Mouse (Mus musculus): ENCODE measurements around the gene Naaladl2. TPM values are rescaled to one million over a fixed set of nuclear protein-coding genes. Genes with fewer than 3 reads are reported as not detected.
"Not testable (repeated sequence)": the region's sequence is repeated elsewhere in the genome, so short reads cannot be mapped to it uniquely, and the experiment has no call there.

The Naaladl2 gene
- total and polyA plus RNA-seq, 3 experiments = 0.05 TPM; not detected in 2

DNA sequence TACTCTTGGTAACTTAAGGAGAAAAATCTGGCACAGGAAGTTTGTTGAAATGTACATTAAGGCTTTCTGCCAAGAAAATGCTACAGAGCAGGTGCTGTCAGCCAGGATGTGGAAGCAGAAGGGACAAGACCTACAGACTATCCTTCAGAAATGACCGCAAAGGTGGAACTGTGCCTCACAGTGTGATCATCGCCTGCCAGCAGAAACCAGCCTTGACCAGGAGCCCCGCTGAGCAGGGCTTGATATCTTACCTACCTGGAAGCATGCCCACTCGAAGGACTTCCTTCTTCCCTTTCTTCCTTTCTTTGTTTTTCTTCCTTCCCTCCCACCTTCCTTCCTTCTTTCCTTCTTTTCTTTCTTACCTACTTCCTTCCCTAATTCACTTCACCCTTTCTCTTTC lies 69.8 kb downstream of the Naaladl2 start:
- no peak for DNase-seq (ENCODE audit: low spot score)
- no peak overlapping the region for H3K4me3 ChIP-seq (ENCODE audit: low read depth, low read length)
- no peak for TF ChIP-seq CTCF (IDR thresholded peaks at IDR 0.05; ENCODE audit: low read depth, low read length)
- no peak for TF ChIP-seq GATA2 (IDR thresholded peaks at IDR 0.05; ENCODE audit: borderline replicate concordance, low read depth, low read length)
- TF ChIP-seq GATA1 (IDR thresholded peaks at IDR 0.05; ENCODE audit: borderline replicate concordance, low read length) = no peak
- TF ChIP-seq TAL1 (conservative IDR thresholded peaks at IDR 0.05; ENCODE audit: low read depth, low read length) = no peak
- no peak for TF ChIP-seq POLR2AphosphoS5 (IDR thresholded peaks at IDR 0.05; ENCODE audit: insufficient replicate concordance, low read depth, low read length)
- no peak for ATAC-seq (ENCODE audit: extremely low read depth, insufficient number of reproducible peaks, low FRiP score, poor library complexity, severe bottlenecking)
- no peaks in the 10 kb centered on the region for H3K27me3 ChIP-seq (ENCODE audit: insufficient read depth, low read length)
- H3K36me3 ChIP-seq (replicated peaks) = no peaks in the 10 kb centered on the region
- no peaks in the 10 kb centered on the region for H3K9me3 ChIP-seq (replicated peaks)
- H3K4me1 ChIP-seq (ENCODE audit: insufficient read depth, low read depth, low read length) = no peaks in the 10 kb centered on the region

DNA sequence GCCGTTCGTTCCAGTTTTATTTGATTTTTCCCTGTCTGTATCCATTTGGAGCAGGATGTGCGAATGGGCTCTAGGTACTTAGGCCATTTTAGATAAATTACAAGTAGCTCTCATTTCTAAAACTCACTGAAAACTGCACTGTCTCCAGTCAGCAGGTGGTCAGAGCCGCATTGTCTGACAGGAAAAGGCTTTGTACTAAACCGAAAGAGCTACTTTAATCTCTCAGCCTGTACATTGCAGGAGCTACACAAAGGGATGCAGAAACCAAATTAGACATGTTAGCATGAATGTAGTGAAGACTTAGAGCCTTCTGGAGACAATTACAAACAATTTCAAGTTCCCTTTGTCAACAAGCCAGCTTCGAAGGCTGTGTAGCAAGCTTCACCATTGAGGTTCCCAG lies 70.2 kb downstream of the Naaladl2 start:
- no peaks in the 10 kb centered on the region for H3K36me3 ChIP-seq (replicated peaks)
- TF ChIP-seq GATA2 (IDR thresholded peaks at IDR 0.05; ENCODE audit: borderline replicate concordance, low read depth, low read length) (no peak), CTCF (IDR thresholded peaks at IDR 0.05; ENCODE audit: low read depth, low read length) (no peak), TAL1 (conservative IDR thresholded peaks at IDR 0.05; ENCODE audit: low read depth, low read length) (no peak), POLR2AphosphoS5 (IDR thresholded peaks at IDR 0.05; ENCODE audit: insufficient replicate concordance, low read depth, low read length) (no peak), GATA1 (IDR thresholded peaks at IDR 0.05; ENCODE audit: borderline replicate concordance, low read length) (no peak)
- no peaks in the 10 kb centered on the region for H3K4me1 ChIP-seq (ENCODE audit: insufficient read depth, low read depth, low read length)
- H3K4me3 ChIP-seq (ENCODE audit: low read depth, low read length) = no peak overlapping the region
- ATAC-seq (ENCODE audit: extremely low read depth, insufficient number of reproducible peaks, low FRiP score, poor library complexity, severe bottlenecking) = no peak
- no peaks in the 10 kb centered on the region for H3K9me3 ChIP-seq (replicated peaks)
- H3K27me3 ChIP-seq (ENCODE audit: insufficient read depth, low read length) = no peaks in the 10 kb centered on the region
- DNase-seq (ENCODE audit: low spot score) = no peak

DNA sequence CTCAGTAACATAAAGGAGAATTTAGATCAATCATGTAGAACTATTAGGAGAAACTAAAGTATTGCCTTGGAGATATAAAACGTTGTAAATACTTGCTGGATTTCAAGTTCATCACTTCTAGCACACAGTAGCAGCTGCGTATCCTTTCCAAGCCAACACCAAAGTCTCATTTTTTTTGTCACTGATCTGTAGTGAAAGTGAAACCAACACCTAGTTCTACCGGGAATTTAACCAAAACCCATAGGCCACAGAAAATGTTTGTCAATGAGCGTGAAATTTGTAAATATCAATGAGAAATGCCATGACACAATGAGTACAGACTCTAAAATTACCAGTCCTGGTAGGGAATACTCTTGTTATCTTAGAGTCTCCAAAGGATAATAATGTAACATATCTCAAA lies 80.8 kb downstream of the Naaladl2 start:
- no peaks in the 10 kb centered on the region for H3K9me3 ChIP-seq (replicated peaks)
- no peak overlapping the region for H3K4me3 ChIP-seq (ENCODE audit: low read depth, low read length)
- no peaks in the 10 kb centered on the region for H3K4me1 ChIP-seq (ENCODE audit: insufficient read depth, low read depth, low read length)
- H3K27me3 ChIP-seq (ENCODE audit: insufficient read depth, low read length) = no peaks in the 10 kb centered on the region
- DNase-seq (ENCODE audit: low spot score) = no peak
- no peak for ATAC-seq (ENCODE audit: extremely low read depth, insufficient number of reproducible peaks, low FRiP score, poor library complexity, severe bottlenecking)
- no peak for TF ChIP-seq POLR2AphosphoS5 (IDR thresholded peaks at IDR 0.05; ENCODE audit: insufficient replicate concordance, low read depth, low read length)
- no peak for TF ChIP-seq GATA1 (IDR thresholded peaks at IDR 0.05; ENCODE audit: borderline replicate concordance, low read length)
- no peak for TF ChIP-seq TAL1 (conservative IDR thresholded peaks at IDR 0.05; ENCODE audit: low read depth, low read length)
- no peak for TF ChIP-seq GATA2 (IDR thresholded peaks at IDR 0.05; ENCODE audit: borderline replicate concordance, low read depth, low read length)
- TF ChIP-seq CTCF (IDR thresholded peaks at IDR 0.05; ENCODE audit: low read depth, low read length) = no peak
- H3K36me3 ChIP-seq (replicated peaks) = no peaks in the 10 kb centered on the region

DNA sequence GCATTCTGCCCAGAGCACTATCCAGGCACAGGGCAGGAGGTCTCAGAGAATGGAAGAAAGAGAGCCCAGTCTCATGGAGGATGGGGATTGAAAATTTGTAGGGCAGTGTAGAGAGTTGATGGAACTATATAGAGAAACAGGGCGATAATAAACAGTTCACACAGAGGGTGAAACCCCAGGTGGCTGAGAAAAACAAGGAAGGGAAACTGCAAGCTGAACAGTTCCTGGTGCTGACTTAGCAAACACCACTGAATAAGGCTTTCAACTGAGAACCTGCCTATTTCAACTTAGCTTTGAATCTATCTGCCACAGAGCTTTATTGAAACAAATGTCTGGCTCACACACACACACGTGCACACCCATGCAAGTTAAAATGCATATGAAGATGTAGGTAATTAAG lies 91.1 kb downstream of the Naaladl2 start:
- DNase-seq (ENCODE audit: low spot score) = no peak
- no peaks in the 10 kb centered on the region for H3K9me3 ChIP-seq (replicated peaks)
- H3K27me3 ChIP-seq (ENCODE audit: insufficient read depth, low read length) = no peaks in the 10 kb centered on the region
- no peaks in the 10 kb centered on the region for H3K36me3 ChIP-seq (replicated peaks)
- no peak for ATAC-seq (ENCODE audit: extremely low read depth, insufficient number of reproducible peaks, low FRiP score, poor library complexity, severe bottlenecking)
- TF ChIP-seq POLR2AphosphoS5 (IDR thresholded peaks at IDR 0.05; ENCODE audit: insufficient replicate concordance, low read depth, low read length) = no peak
- no peak for TF ChIP-seq GATA1 (IDR thresholded peaks at IDR 0.05; ENCODE audit: borderline replicate concordance, low read length)
- TF ChIP-seq TAL1 (conservative IDR thresholded peaks at IDR 0.05; ENCODE audit: low read depth, low read length) = no peak
- TF ChIP-seq GATA2 (IDR thresholded peaks at IDR 0.05; ENCODE audit: borderline replicate concordance, low read depth, low read length) = no peak
- TF ChIP-seq CTCF (IDR thresholded peaks at IDR 0.05; ENCODE audit: low read depth, low read length) = no peak
- H3K4me1 ChIP-seq (ENCODE audit: insufficient read depth, low read depth, low read length) = no peaks in the 10 kb centered on the region
- H3K4me3 ChIP-seq (ENCODE audit: low read depth, low read length) = no peak overlapping the region

DNA sequence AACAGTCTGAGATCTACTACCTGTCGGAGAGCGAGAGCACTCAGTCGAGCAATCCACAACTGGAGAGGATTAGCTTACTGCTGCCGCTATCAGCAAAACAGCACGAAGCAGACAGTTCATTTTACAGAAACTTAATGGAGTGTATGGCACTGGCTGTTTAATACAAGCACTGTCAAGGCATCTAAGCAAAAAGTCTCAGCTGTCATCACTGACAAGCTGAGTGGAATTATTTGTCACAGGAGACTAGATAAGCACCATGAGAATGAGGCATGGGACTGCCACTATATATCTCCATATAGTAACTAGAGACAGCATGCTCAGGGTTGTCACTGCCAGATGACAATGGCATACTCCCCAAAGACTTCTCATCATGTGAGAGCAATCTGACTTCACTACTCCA lies 124.1 kb downstream of the Naaladl2 start:
- H3K27me3 ChIP-seq (ENCODE audit: insufficient read depth, low read length) = no peaks in the 10 kb centered on the region

DNA sequence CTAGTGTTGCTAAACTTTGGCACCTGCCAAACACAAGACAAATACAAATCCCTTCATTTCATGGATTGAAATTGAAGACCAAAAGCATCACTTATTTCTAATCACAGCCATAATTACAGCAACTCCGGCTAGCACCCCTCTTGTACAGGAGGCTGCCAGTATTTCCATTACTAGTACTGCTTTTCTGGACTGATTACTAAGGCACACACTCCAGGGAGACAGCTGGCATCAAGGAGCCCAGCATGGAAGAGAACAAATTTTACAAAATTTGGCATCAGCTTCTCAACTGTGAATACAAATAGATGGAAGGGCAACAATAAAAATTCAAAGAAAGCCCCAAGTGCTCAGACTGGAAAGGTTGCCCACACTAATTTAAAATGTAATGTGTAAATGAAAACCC lies 133.3 kb downstream of the Naaladl2 start:
- no peak overlapping the region for H3K4me3 ChIP-seq (ENCODE audit: low read depth, low read length)
- TF ChIP-seq GATA2 (IDR thresholded peaks at IDR 0.05; ENCODE audit: borderline replicate concordance, low read depth, low read length) (no peak), GATA1 (IDR thresholded peaks at IDR 0.05; ENCODE audit: borderline replicate concordance, low read length) (no peak), CTCF (IDR thresholded peaks at IDR 0.05; ENCODE audit: low read depth, low read length) (no peak), POLR2AphosphoS5 (IDR thresholded peaks at IDR 0.05; ENCODE audit: insufficient replicate concordance, low read depth, low read length) (no peak), TAL1 (conservative IDR thresholded peaks at IDR 0.05; ENCODE audit: low read depth, low read length) (no peak)
- H3K4me1 ChIP-seq (ENCODE audit: insufficient read depth, low read depth, low read length) = no peaks in the 10 kb centered on the region
- ATAC-seq (ENCODE audit: extremely low read depth, insufficient number of reproducible peaks, low FRiP score, poor library complexity, severe bottlenecking) (no peak), DNase-seq (ENCODE audit: low spot score) (no peak)
- H3K9me3 ChIP-seq (replicated peaks) = no peaks in the 10 kb centered on the region
- no peaks in the 10 kb centered on the region for H3K36me3 ChIP-seq (replicated peaks)
- H3K27me3 ChIP-seq (ENCODE audit: insufficient read depth, low read length) = no peaks in the 10 kb centered on the region

More for the DNA sequence above, 124.1 kb downstream of the Naaladl2 start:
- ATAC-seq (ENCODE audit: extremely low read depth, insufficient number of reproducible peaks, low FRiP score, poor library complexity, severe bottlenecking) (no peak), DNase-seq (ENCODE audit: low spot score) (no peak)
- TF ChIP-seq CTCF (IDR thresholded peaks at IDR 0.05; ENCODE audit: low read depth, low read length) (no peak), POLR2AphosphoS5 (IDR thresholded peaks at IDR 0.05; ENCODE audit: insufficient replicate concordance, low read depth, low read length) (no peak), TAL1 (conservative IDR thresholded peaks at IDR 0.05; ENCODE audit: low read depth, low read length) (no peak), GATA1 (IDR thresholded peaks at IDR 0.05; ENCODE audit: borderline replicate concordance, low read length) (no peak), GATA2 (IDR thresholded peaks at IDR 0.05; ENCODE audit: borderline replicate concordance, low read depth, low read length) (no peak)
- Histone ChIP-seq H3K4me1 (ENCODE audit: insufficient read depth, low read depth, low read length) (no peaks in the 10 kb centered on the region), H3K4me3 (ENCODE audit: low read depth, low read length) (no peak overlapping the region), H3K9me3 (replicated peaks) (no peaks in the 10 kb centered on the region), H3K36me3 (replicated peaks) (no peaks in the 10 kb centered on the region)

DNA sequence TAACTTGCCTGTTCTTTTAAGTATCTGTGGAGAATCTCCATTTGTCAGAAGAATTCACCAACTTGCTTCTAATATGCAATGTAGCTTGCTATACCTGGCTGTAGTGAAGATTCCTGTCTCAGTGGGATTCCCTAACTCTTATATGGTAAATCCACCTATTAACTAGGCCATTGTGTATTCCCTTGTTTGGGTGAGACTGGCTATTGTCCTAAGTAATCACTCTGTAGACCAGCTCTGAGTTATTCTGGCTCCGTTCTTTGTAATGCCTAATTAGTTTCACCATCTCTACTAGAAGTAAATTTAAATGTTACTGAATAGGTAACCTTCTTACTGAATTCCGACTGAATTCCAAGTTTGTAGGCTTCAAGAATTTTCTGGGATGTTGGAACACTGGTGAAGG lies 137.3 kb downstream of the Naaladl2 start:
- H3K27me3 ChIP-seq (ENCODE audit: insufficient read depth, low read length); H3K4me1 ChIP-seq (ENCODE audit: insufficient read depth, low read depth, low read length); H3K9me3 ChIP-seq (replicated peaks); DNase-seq (ENCODE audit: low spot score); ATAC-seq (ENCODE audit: extremely low read depth, insufficient number of reproducible peaks, low FRiP score, poor library complexity, severe bottlenecking); H3K4me3 ChIP-seq (ENCODE audit: low read depth, low read length); H3K36me3 ChIP-seq (replicated peaks): not testable (repeated sequence)

All from G1E (cell line).